Mouse (Mus musculus) skeletal muscle tissue, adult 2 months (tissue): Measurements from ENCODE around the gene Slc26a6.

Source experiments
- DNase-seq: peaks from one replicate; pipeline ENCODE4 v3.0.0-alpha.2; 2012; ENCODE audit warnings: low read depth, low spot score

Gene Slc26a6

GRCm38 (mm10) chr9:108955241-108955640, 102.2 kb downstream of the Slc26a6 start:
- no peak for DNase-seq

GRCm38 (mm10) chr9:108955846-108956245, 102.8 kb downstream of the Slc26a6 start:
- no peak for DNase-seq
